Mouse (Mus musculus) spleen, postnatal 14 days (tissue): ENCODE data around the gene Iqgap2.

Experiments used
- DNase-seq, 2 experiments: peaks; one replicate each; pipeline ENCODE4 v3.0.0; 2021 to 2022; ENCODE audit warnings: low spot score in 2 of 2

Iqgap2 gene

GRCm38 (mm10) chr13:95583237-95584189 lies 308.2 kb downstream of the Iqgap2 start:
- no peak for DNase-seq

- no peak for DNase-seq
Observed at GRCm38 (mm10) chr13:95581850-95582249, 309.9 kb downstream of the Iqgap2 start.

GRCm38 (mm10) chr13:95578016-95578697 lies 313.6 kb downstream of the Iqgap2 start:
- no peak for DNase-seq
